Mouse (Mus musculus) heart, adult 8-10 months (tissue): ENCODE measurements at regions not wholly inside any gene's neighbourhood (a gene's known extent, or its start where the extent isn't known, plus 50 kb on each side); places are given as distances from the start of the nearest gene placed in this dataset.

Experiments used
- DNase-seq: peaks from one replicate; pipeline ENCODE4 v3.0.0; 2022; ENCODE audit warnings: low spot score

DNA sequence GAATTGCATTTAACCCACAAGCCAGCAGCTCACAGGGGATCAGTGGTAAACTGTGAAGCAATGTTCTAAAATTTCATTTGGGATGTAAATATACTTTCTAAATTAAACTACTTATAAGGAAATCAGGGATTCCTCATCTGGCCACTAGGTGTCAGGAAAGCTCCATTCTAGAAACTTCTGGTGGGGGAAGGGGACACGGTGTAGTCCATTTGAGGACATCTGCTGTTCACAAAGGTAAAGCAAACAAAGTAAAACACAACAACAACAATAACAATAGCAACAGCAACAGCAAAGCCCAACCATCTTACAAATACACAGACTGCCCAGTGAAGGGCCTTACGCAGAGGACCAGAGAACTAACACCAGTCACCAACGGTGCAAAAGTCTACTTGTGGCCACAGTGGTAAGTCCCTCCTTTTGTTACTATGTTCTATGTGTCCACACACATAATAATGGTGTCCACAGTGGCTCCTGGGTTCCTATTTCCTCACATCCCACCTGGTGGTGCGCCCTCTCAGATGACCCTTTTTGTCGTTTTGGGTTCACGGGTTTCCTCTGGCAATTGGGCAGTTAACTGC, 105.9 kb upstream of the Fam241a start:
- DNase-seq: peak; percentile 7

DNA sequence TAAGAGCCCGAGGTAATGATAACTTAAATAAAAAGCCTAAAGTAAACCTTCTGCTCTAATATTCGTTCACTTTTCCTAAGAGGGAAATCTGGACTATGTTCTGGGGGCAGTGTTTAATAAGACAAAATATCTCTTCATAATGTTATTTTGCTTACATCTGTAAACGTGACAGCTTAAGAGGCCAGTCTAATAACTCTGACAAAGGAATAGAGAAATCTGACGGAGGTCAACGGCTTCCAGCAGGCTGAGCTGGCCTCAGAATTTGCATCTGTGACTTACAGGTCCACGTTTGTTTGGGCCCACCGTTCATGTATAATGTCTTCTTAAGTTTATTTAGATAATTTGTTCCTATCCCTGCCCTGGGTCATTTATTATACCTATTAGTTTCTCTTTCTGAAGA, 99.6 kb upstream of the Fam241a start:
- no peak for DNase-seq

DNA sequence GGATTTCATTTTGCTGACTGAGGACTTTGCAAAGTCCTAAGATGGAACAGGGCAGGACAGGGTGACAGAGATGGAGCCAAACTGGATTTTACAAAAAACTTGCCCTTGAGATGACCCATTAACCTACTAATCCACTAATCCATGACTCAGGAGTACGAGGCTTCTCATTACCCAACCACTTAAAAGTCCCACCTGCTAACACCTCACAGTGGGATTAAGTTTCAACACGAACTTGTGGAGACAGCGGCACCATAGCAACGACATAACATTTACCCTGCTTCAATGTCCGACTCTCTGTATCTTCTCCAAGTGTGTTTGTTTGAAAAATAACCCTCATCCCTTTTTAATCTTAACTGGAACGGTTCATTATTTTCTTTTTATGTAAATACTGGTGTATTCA, 91.5 kb upstream of the Fam241a start:
- DNase-seq: no peak

DNA sequence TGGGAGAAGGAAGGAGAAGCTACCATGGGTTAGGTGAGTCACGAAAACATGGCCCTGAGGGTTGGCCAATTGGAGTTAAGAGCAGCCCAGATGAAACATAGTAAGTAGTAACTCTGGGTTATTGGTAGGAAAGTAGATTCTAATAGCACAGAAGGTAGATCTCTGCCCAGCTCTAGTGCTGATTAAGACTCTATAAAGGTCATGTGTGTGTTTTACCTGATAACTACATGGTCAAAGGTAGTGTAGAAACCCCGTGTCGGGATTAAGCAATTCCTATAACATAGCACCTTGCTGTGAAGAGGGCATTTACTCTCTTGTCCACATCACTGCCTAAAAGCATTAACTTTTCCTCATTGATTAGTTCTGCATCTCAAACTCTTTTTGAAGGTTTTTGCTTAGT, 89.0 kb upstream of the Fam241a start:
- no peak for DNase-seq

DNA sequence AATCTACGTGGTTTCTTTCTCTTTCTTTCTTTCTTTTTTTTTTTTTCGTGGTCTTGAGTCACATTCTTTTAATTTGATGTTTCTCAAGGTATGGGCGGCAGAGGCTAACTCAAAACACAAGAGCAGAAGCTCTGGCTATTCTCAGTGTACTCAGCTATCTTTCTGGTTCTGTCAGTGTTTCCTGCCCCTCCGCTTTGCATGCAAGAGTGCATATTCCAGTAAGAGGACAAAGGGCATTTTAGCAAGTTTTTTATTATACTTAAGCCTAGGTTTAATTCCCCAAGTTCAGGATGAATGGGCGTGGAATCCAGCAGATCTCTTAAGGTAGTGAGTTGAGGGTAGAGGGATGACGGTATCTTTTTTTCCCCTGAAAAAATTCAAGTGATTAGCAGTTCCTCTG, 81.1 kb upstream of the Fam241a start:
- no peak for DNase-seq

DNA sequence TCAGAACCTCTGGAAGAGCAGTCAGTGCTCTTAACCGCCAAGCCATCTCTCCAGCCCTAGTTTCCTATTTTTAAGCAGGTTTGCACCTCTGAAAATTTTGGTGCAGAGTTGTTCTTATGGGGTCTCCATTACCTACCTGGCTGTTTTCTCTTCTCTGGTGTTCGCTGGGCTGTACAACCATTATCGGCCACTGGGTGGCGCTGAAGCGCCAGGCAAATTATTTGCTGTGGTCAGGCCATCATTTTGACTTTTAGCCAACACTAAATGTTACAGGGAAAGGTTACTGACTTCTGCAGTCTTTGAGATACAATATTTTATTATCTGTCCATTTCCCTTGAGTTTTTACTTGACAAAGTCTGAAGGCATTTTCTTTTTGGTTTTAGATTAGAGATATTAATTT, 74.8 kb upstream of the Fam241a start:
- peak; percentile 13 for DNase-seq

DNA sequence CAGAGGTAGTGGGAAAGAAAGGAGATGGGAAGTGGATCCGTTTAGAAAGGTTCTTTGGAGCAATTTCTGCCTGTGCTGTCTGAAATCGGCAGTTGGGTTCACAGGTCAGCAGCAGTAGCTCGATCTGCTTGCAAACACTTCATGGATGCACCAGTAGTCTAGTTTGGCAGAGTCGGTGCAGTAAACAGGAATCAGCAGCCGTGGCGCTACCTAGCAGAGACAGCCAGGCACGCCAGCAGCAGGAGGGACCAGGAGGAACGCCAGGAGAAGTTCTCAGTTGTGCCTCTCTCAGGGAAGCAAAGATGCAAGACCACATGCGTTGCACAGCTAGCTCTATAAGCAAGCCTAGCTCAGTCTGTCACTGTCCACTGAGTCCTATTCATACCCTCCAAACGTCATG, 71.0 kb upstream of the Fam241a start:
- no peak for DNase-seq

DNA sequence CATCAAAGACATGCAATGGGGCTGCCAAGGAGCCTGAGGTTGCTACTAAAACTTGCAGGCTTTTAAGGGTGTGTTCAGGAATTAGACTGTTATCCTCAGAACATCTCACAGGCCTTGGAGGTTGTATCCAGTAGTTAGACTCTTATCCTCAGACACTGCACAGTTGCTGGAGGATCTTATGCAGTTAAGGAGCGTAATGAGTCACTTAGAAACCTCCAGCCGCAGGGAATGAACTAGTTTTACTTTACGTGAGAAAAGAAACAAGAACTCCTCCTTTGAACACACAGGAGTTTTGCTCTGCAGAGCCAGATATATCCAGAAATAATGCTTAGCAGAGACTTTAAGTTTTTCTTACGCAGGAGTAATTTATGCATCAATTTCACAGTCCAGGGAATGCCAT, 70.1 kb upstream of the Fam241a start:
- DNase-seq: no peak

DNA sequence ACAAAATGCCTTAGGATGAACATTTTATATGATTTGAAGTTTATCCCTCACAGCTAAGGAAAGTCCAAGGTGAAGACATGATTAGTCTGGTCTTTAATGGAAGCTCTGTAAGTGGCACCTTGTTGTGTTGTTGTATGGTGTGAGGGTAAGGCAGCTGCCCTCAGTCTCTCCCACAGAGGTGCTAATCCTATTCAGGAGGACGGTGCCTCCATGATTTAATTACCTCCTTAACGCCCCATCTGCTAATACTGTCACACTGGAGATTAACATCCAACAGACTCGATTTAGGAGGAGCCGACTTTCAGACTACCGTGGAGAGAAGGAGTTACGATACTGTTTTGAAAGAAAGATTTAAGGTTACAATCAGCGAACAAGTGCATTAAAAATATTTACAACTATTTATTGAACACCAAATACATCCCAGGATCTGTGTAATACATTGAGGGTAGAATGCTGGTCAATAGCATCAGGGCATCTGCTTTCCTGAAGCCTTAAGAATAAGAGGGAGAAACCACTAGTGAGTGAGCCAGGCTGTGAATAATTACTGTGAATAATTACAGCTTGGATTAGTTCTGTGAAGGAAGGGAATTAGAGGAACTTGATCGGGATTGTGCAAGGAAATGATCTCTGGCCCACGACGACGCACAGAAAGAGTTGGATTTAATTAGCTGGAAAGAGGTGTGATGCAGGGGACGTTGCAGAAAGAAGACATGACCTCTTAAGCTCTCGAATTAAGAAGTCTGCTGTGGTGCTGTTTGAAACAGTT, 63.0 kb upstream of the Fam241a start:
- no peak for DNase-seq

DNA sequence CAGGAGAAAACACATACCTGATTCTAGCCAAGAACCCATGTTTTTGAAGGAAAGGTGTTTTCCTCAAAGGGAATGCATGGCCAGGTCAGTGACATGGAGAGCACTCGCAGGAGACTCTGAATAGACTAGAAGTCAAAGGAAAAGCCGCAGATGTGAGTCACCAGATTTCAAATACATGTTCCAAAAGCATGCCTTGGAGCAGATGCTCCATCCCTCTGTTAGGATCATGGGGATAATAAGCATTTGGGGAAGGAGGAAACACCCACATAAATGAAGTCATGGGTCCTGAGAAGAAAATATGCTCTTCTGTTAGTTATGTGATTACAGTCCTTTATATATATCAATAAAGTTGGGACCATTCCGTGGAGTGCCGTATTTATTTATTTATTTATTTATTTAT, 58.7 kb upstream of the Fam241a start:
- no peak for DNase-seq

DNA sequence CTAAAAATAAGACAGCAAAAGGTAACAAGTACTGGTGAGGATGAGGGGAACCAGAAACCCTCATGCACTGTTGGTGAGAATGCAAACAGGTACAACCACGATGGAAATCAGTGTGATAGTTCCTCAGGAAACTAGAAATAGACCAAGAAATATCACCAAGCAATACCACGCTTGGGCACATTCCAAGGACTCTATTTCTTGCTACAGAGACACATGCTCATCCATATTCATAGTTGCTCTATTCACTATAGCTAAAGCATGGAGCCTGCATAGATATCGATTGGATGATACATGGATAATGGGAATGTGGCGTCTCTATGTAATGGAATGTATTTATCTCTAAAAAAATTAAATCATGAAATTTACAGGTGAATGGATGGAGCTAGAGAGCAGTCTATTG, 57.5 kb upstream of the Fam241a start:
- no peak for DNase-seq

DNA sequence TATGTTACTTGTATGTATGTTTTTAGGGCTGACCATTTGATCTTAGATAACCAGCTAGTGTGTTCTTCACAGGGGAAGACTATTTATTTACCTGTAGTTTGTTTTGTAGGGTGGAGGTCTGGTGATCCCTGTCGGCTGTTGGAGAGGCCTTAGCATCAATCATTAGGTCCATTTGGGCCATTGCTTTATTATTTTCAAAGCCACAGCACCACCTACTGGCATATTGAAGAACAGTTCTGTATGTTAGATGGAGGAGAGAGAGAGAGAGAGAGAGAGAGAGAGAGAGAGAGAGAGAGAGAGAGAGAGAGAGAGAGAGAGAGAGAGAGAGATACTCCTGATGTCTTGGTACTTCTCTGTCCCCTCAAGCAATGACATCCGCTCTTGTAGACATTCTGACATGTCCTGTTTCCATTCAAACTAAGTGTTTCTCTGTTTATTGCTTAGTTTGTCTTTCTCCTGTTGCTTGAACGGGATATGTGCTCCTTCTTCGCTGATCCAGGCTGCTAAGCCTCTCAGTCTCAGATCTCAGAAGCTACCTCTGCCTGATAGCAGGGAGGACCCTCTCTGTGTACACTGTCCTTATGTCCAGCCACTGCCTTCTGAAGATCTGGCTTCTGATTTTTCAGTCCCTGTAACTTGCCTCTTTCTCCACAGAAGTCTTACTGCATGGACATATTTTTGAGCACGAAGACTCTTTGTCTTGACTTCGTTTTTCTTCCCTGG, 52.9 kb upstream of the Fam241a start:
- peak; percentile 70 for DNase-seq

DNA sequence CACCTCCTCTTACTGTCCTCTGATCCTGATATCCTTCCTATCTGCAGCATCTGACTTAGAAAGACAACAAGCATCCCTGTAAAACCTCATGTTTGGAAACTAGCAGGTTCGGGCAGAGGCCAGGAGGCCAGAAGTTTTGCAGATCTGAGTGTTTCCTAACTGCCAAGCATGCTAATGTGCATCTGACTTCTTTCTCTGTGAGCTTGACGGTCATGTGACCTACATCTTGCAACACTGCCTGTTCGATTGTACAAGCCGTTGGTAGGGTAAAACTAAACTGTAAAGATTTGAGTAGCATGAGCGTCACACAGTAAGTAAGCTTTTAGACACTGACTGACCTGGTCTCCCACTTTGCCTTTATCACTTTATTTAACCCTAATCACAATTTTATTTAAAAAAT, 52.2 kb upstream of the Fam241a start:
- DNase-seq: no peak
